Mouse (Mus musculus) bone marrow, adult 2 months (tissue): Measurements from ENCODE around the gene Rrp9.

Experiments
- CTCF ChIP-seq: fragments of 200-500 bp; IDR thresholded peaks from 2 replicates; pipeline ENCODE4 v1.5.1; 2011; ENCODE audit warnings: low read length, control low read depth; ENCODE audit not compliant: control insufficient read depth, insufficient read depth
- POLR2A ChIP-seq: fragments of 200-500 bp; IDR thresholded peaks from 2 replicates; pipeline ENCODE4 v1.6.1; 2011; ENCODE audit warnings: low read depth, mild to moderate bottlenecking, control low read depth, low read length, borderline replicate concordance; ENCODE audit not compliant: control insufficient read depth

DNA sequence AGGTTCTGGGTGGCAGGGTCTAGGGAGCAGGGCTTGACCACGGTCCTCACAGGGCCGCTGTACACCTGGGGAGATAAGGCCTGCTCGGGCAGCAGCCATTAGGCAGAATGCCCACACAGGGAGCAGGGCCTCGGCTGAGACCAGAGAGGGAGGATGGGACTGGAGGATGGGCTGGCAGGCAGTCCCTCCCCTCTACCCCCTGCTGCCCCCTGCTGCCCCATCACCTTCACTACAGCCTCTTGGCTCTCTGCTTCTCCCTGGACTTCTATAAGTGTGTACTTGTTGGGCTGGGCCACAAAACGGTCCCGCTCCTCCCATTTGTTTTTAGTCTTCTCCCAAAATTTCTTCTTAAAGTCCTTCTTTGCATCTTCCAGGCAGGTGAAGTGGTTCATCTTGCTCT, 1.3 kb upstream of the Rrp9 start:
- TF ChIP-seq CTCF: peak; percentile 54; the same call in 1 of the 2 replicates
- no peak for TF ChIP-seq POLR2A
